Mouse (Mus musculus): ENCODE measurements around the gene Kat6b. TPM values are rescaled to one million over a fixed set of nuclear protein-coding genes. Genes with fewer than 3 reads are reported as not detected.

Kat6b gene
- polyA plus RNA-seq (2015; fragmentation: Nextera tagmentation; extraction: Ambion mirVana): 16.1 and 18.8 TPM in 2 replicates

GRCm38 (mm10) chr14:21481231-21481630 is at the start of gene Kat6b:
Gene Kat6b (plus strand): TSS chr14:21481434.
- H3K27me3 ChIP-seq (replicated peaks): no peaks in the 10 kb centered on the region
- H3K9ac ChIP-seq (replicated peaks): no peak within 1 kb of the TSS
- H3K4me3 ChIP-seq (replicated peaks): no peak within 1 kb of the TSS
- H3K27ac ChIP-seq (replicated peaks): no peak within 1 kb of the TSS
- no peak within 1 kb of the TSS for H3K4me2 ChIP-seq
- WGBS: 94% methylated on average over 7 of the region's 7 CpGs
- no peaks in the 10 kb centered on the region for H3K36me3 ChIP-seq
- no peaks in the 10 kb centered on the region for H3K9me3 ChIP-seq (replicated peaks)
- ATAC-seq (ENCODE audit: low FRiP score): no peak
- H3K4me1 ChIP-seq: no peaks in the 10 kb centered on the region

GRCm38 (mm10) chr14:21433415-21433814 is 47.8 kb upstream of the Kat6b start:
- H3K27ac ChIP-seq (replicated peaks): no peak overlapping the region
- no peaks in the 10 kb centered on the region for H3K9me3 ChIP-seq (replicated peaks)
- no peaks in the 10 kb centered on the region for H3K27me3 ChIP-seq (replicated peaks)
- H3K4me1 ChIP-seq: no peaks in the 10 kb centered on the region
- no peak overlapping the region for H3K4me3 ChIP-seq (replicated peaks)
- no peak overlapping the region for H3K4me2 ChIP-seq
- H3K36me3 ChIP-seq: no peaks in the 10 kb centered on the region
- no peak overlapping the region for H3K9ac ChIP-seq (replicated peaks)
- WGBS: 88% methylated on average over 4 of the region's 4 CpGs
- ATAC-seq (ENCODE audit: low FRiP score): no peak

GRCm38 (mm10) chr14:21433995-21434394 is 47.2 kb upstream of the Kat6b start:
- H3K4me2 ChIP-seq: no peak overlapping the region
- H3K36me3 ChIP-seq: no peaks in the 10 kb centered on the region
- no peak overlapping the region for H3K9ac ChIP-seq (replicated peaks)
- WGBS: 82% methylated on average over 5 of the region's 5 CpGs
- ATAC-seq (ENCODE audit: low FRiP score): no peak
- no peaks in the 10 kb centered on the region for H3K4me1 ChIP-seq
- no peaks in the 10 kb centered on the region for H3K9me3 ChIP-seq (replicated peaks)
- H3K27ac ChIP-seq (replicated peaks): no peak overlapping the region
- H3K4me3 ChIP-seq (replicated peaks): no peak overlapping the region
- H3K27me3 ChIP-seq (replicated peaks): no peaks in the 10 kb centered on the region

GRCm38 (mm10) chr14:21434686-21435085 is 46.5 kb upstream of the Kat6b start:
- no peaks in the 10 kb centered on the region for H3K36me3 ChIP-seq
- H3K4me1 ChIP-seq: no peaks in the 10 kb centered on the region; the same call in 1 of the 2 replicates
- no peaks in the 10 kb centered on the region for H3K27me3 ChIP-seq (replicated peaks)
- no peak overlapping the region for H3K4me3 ChIP-seq (replicated peaks)
- no peak overlapping the region for H3K4me2 ChIP-seq
- H3K9me3 ChIP-seq (replicated peaks): no peaks in the 10 kb centered on the region
- ATAC-seq (ENCODE audit: low FRiP score): no peak
- 60% methylated on average over 9 of the region's 9 CpGs for WGBS
- H3K27ac ChIP-seq (replicated peaks): no peak overlapping the region
- H3K9ac ChIP-seq (replicated peaks): no peak overlapping the region

- H3K36me3 ChIP-seq: no peaks in the 10 kb centered on the region
- no peaks in the 10 kb centered on the region for H3K9me3 ChIP-seq (replicated peaks)
- H3K9ac ChIP-seq (replicated peaks): no peak overlapping the region
- H3K4me2 ChIP-seq: no peak overlapping the region
- no peak for ATAC-seq (ENCODE audit: low FRiP score)
- H3K4me1 ChIP-seq: no peaks in the 10 kb centered on the region; the same call in 1 of the 2 replicates
- H3K27me3 ChIP-seq (replicated peaks): no peaks in the 10 kb centered on the region
- H3K27ac ChIP-seq (replicated peaks): no peak overlapping the region
- 51% methylated on average over 4 of the region's 4 CpGs for WGBS
- H3K4me3 ChIP-seq (replicated peaks): no peak overlapping the region
Observed at GRCm38 (mm10) chr14:21439785-21440184, 41.4 kb upstream of the Kat6b start.

- Histone ChIP-seq H3K27me3 (replicated peaks) (no peaks in the 10 kb centered on the region), H3K9ac (replicated peaks) (no peak overlapping the region), H3K4me3 (replicated peaks) (no peak overlapping the region), H3K4me1 (no peaks in the 10 kb centered on the region; the same call in 1 of the 2 replicates), H3K36me3 (no peaks in the 10 kb centered on the region), H3K4me2 (no peak overlapping the region), H3K9me3 (replicated peaks) (no peaks in the 10 kb centered on the region), H3K27ac (replicated peaks) (no peak overlapping the region)
- WGBS: 87% methylated on average over 2 of the region's 2 CpGs
- no peak for ATAC-seq (ENCODE audit: low FRiP score)
Observed at GRCm38 (mm10) chr14:21440526-21440925, 40.7 kb upstream of the Kat6b start.

- no peak overlapping the region for H3K4me3 ChIP-seq (replicated peaks)
- no peaks in the 10 kb centered on the region; the same call in 1 of the 2 replicates for H3K4me1 ChIP-seq
- 78% methylated on average over 10 of the region's 10 CpGs for WGBS
- H3K27ac ChIP-seq (replicated peaks): no peak overlapping the region
- no peak overlapping the region for H3K4me2 ChIP-seq
- no peaks in the 10 kb centered on the region for H3K36me3 ChIP-seq
- no peak overlapping the region for H3K9ac ChIP-seq (replicated peaks)
- H3K9me3 ChIP-seq (replicated peaks): no peaks in the 10 kb centered on the region
- H3K27me3 ChIP-seq (replicated peaks): no peaks in the 10 kb centered on the region
- no peak for ATAC-seq (ENCODE audit: low FRiP score)
Observed at GRCm38 (mm10) chr14:21441772-21442533, 39.3 kb upstream of the Kat6b start.

GRCm38 (mm10) chr14:21452581-21452980 is 28.7 kb upstream of the Kat6b start:
- Histone ChIP-seq H3K9ac (replicated peaks) (no peak overlapping the region), H3K4me2 (no peak overlapping the region), H3K27me3 (replicated peaks) (no peaks in the 10 kb centered on the region), H3K4me3 (replicated peaks) (no peak overlapping the region), H3K9me3 (replicated peaks) (no peaks in the 10 kb centered on the region), H3K36me3 (no peaks in the 10 kb centered on the region), H3K27ac (replicated peaks) (no peak overlapping the region), H3K4me1 (no peaks in the 10 kb centered on the region)
- WGBS: 63% methylated on average over 4 of the region's 4 CpGs
- ATAC-seq (ENCODE audit: low FRiP score): no peak

GRCm38 (mm10) chr14:21453896-21454295 is 27.3 kb upstream of the Kat6b start:
- 93% methylated on average over 2 of the region's 2 CpGs for WGBS
- no peak overlapping the region for H3K9ac ChIP-seq (replicated peaks)
- no peak for ATAC-seq (ENCODE audit: low FRiP score)
- no peaks in the 10 kb centered on the region for H3K27me3 ChIP-seq (replicated peaks)
- H3K4me3 ChIP-seq (replicated peaks): no peak overlapping the region
- H3K9me3 ChIP-seq (replicated peaks): no peaks in the 10 kb centered on the region
- H3K4me1 ChIP-seq: no peaks in the 10 kb centered on the region
- H3K4me2 ChIP-seq: no peak overlapping the region
- no peaks in the 10 kb centered on the region for H3K36me3 ChIP-seq
- H3K27ac ChIP-seq (replicated peaks): no peak overlapping the region

- Histone ChIP-seq H3K36me3 (no peaks in the 10 kb centered on the region), H3K27me3 (replicated peaks) (no peaks in the 10 kb centered on the region), H3K4me1 (no peaks in the 10 kb centered on the region), H3K4me3 (replicated peaks) (no peak overlapping the region), H3K9me3 (replicated peaks) (no peaks in the 10 kb centered on the region), H3K27ac (replicated peaks) (no peak overlapping the region), H3K9ac (replicated peaks) (no peak overlapping the region), H3K4me2 (no peak overlapping the region)
- 94% methylated on average over 7 of the region's 7 CpGs for WGBS
- no peak for ATAC-seq (ENCODE audit: low FRiP score)
Observed at GRCm38 (mm10) chr14:21455654-21456350, 25.4 kb upstream of the Kat6b start.

GRCm38 (mm10) chr14:21456526-21456925 is 24.7 kb upstream of the Kat6b start:
- no peaks in the 10 kb centered on the region for H3K4me1 ChIP-seq
- no peak for ATAC-seq (ENCODE audit: low FRiP score)
- no peak overlapping the region for H3K9ac ChIP-seq (replicated peaks)
- H3K27me3 ChIP-seq (replicated peaks): no peaks in the 10 kb centered on the region
- no peaks in the 10 kb centered on the region for H3K9me3 ChIP-seq (replicated peaks)
- H3K4me2 ChIP-seq: no peak overlapping the region
- H3K27ac ChIP-seq (replicated peaks): no peak overlapping the region
- H3K4me3 ChIP-seq (replicated peaks): no peak overlapping the region
- H3K36me3 ChIP-seq: no peaks in the 10 kb centered on the region

- Histone ChIP-seq H3K9me3 (replicated peaks) (no peaks in the 10 kb centered on the region), H3K4me2 (no peak overlapping the region), H3K4me3 (replicated peaks) (no peak overlapping the region), H3K4me1 (no peaks in the 10 kb centered on the region), H3K36me3 (no peaks in the 10 kb centered on the region), H3K9ac (replicated peaks) (no peak overlapping the region), H3K27me3 (replicated peaks) (no peaks in the 10 kb centered on the region), H3K27ac (replicated peaks) (no peak overlapping the region)
- WGBS: 79% methylated on average over 5 of the region's 5 CpGs
- no peak for ATAC-seq (ENCODE audit: low FRiP score)
Observed at GRCm38 (mm10) chr14:21457876-21458275, 23.4 kb upstream of the Kat6b start.
